ENCODE assay signal across 8 mouse cellular contexts in genomic region chr7:16048164-16048564, GRCm38 (mm10). TPM values are rescaled to one million over a fixed set of nuclear protein-coding genes. Genes with fewer than 3 reads are reported as not detected.
A peak's percentile ranks its signal among the peaks of the same experiment; 100 is the strongest.
DNase-seq lines count a peak whose midpoint lies in the region; ATAC-seq lines count a peak whose summit lies in the region.

No protein-coding gene starts in this region.

- H3K36me3 ChIP-seq in hindbrain, embryonic 15.5 days: no peaks in the 10 kb centered on the region
- no peaks in the 10 kb centered on the region for H3K36me3 ChIP-seq in macrophage (ENCODE audit: inconsistent target)

- ATAC-seq in hindbrain, embryonic 15.5 days (ENCODE audit: low FRiP score, low read depth): peak; percentile 89

- H3K27ac ChIP-seq in hindbrain, embryonic 15.5 days (replicated peaks): peak overlapping the region; percentile 99
- H3K27ac ChIP-seq in macrophage: peak overlapping the region; percentile 95

- under 1% methylated on average over 20 of the region's 20 CpGs for WGBS in hindbrain, embryonic 15.5 days
- 4% methylated on average over 17 of the region's 20 CpGs for WGBS in macrophage (ENCODE audit: missing documents)

- H3K27me3 ChIP-seq in hindbrain, embryonic 15.5 days: no peaks in the 10 kb centered on the region

- H3K4me3 ChIP-seq in hindbrain, embryonic 15.5 days: peak overlapping the region; percentile 84
- peak overlapping the region; percentile 100 for H3K4me3 ChIP-seq in macrophage (ENCODE audit: inconsistent target)

- peak overlapping the region; percentile 83 for H3K4me2 ChIP-seq in hindbrain, embryonic 15.5 days

- H3K4me1 ChIP-seq in hindbrain, embryonic 15.5 days (replicated peaks): peaks cover 60% of the 10 kb centered on the region

- H3K9ac ChIP-seq in hindbrain, embryonic 15.5 days: peak overlapping the region; percentile 98

- DNase-seq in T-cell, adult 2 months (ENCODE audit: low spot score): peak; percentile 96
- DNase-seq in cerebellum, postnatal 36 days: peak; percentile 96 to 98
- peak; percentile 98 to 99 for DNase-seq in frontal cortex, postnatal 36 days (ENCODE audit: low spot score in 2 of 2)
- DNase-seq in left cerebral cortex, adult 18-20 months (ENCODE audit: low spot score in 2 of 2): peak; percentile 97 to 98
- peak; percentile 98 for DNase-seq in right cerebral cortex, adult 18-20 months
- peak; percentile 81 for DNase-seq in urinary bladder, postnatal 10 days (ENCODE audit: low spot score)

- peaks cover 78% of the 10 kb centered on the region for H3K79me2 ChIP-seq in macrophage (ENCODE audit: inconsistent target)

- no peaks in the 10 kb centered on the region for H3K9me3 ChIP-seq in hindbrain, embryonic 15.5 days

RNA-seq across cellular contexts. Expression of gene Bicra, which starts 0.4 kb away (rescaled TPM):
- 7.5 and 8.7 TPM in 2 replicates for polyA plus RNA-seq in hindbrain, embryonic 15.5 days (2015; fragmentation: Nextera tagmentation; extraction: Ambion mirVana)
- 10 to 100 TPM; 11.8 to 13.9 TPM for total RNA-seq in left cerebral cortex, adult 18-20 months (2021)
- total RNA-seq in macrophage (2018; cell fraction: chromatin; rRNA removed): 10 to 100 TPM in 21 of 26 experiments, 1 to 10 TPM in 5; 2.6 to 51.8 (median 35.5) TPM
- total RNA-seq in macrophage (2018; cell fraction: cytosol; rRNA removed): 10 to 100 TPM in 19 of 26 experiments, 1 to 10 TPM in 7; 1.7 to 15.8 (median 12.4) TPM
- 10 to 100 TPM in 18 of 26 experiments, 1 to 10 TPM in 8; 2.2 to 36.7 (median 24.6) TPM for total RNA-seq in macrophage (2018; cell fraction: nucleus; rRNA removed)
- polyA plus RNA-seq in macrophage (2018): 4.9 to 8.7 TPM (median 8.4 TPM) in 3 replicates

RNA-seq across cellular contexts. Expression of gene Zfp541, which starts 13.4 kb away (rescaled TPM):
- 0.06 and 0.26 TPM in 2 replicates for polyA plus RNA-seq in hindbrain, embryonic 15.5 days (2015; fragmentation: Nextera tagmentation; extraction: Ambion mirVana)
- under 1 TPM; 0.66 to 0.70 TPM for total RNA-seq in left cerebral cortex, adult 18-20 months (2021)
- 1 to 10 TPM in 17 of 26 experiments, under 1 TPM in 9; 0.62 to 2.3 (median 1.2) TPM for total RNA-seq in macrophage (2018; cell fraction: chromatin; rRNA removed)
- total RNA-seq in macrophage (2018; cell fraction: cytosol; rRNA removed): under 1 TPM in 13 of 26 experiments, not detected in 13; under 0.01 to 0.15 (median 0.04) TPM
- under 1 TPM; 0.14 to 0.68 (median 0.39) TPM for total RNA-seq in macrophage (2018; cell fraction: nucleus; rRNA removed)
- not detected in 3 replicates for polyA plus RNA-seq in macrophage (2018)

RNA-seq across cellular contexts. Expression of gene Napa, which starts 50.1 kb away (rescaled TPM):
- 218 and 239 TPM in 2 replicates for polyA plus RNA-seq in hindbrain, embryonic 15.5 days (2015; fragmentation: Nextera tagmentation; extraction: Ambion mirVana)
- total RNA-seq in left cerebral cortex, adult 18-20 months (2021): 100 to 1,000 TPM; 277 to 292 TPM
- 100 to 1,000 TPM; 135 to 409 (median 299) TPM for total RNA-seq in macrophage (2018; cell fraction: chromatin; rRNA removed)
- 100 to 1,000 TPM in 9 of 26 experiments, 10 to 100 TPM in 17; 75.7 to 115 (median 97.2) TPM for total RNA-seq in macrophage (2018; cell fraction: cytosol; rRNA removed)
- 100 to 1,000 TPM; 110 to 386 (median 202) TPM for total RNA-seq in macrophage (2018; cell fraction: nucleus; rRNA removed)
- 85.4 to 112 TPM (median 98.6 TPM) in 3 replicates for polyA plus RNA-seq in macrophage (2018)

Comparison
In these comparisons a context has a peak if more than half of its experiments do, and no peak if none do; other contexts are left out.
1. Peak in every context shown above with its lines: DNase-seq, ATAC-seq, H3K4me3 ChIP-seq and H3K27ac ChIP-seq.